Mouse (Mus musculus) neutrophil, adult 59 days (primary cell): ENCODE data around the gene Pdcd4. TPM values are rescaled to one million over a fixed set of nuclear protein-coding genes. Genes with fewer than 3 reads are reported as not detected.

ENCODE experiments used
- total RNA-seq, 2 experiments: library from RNA; stranded (reverse); gene quantifications; 1 replicate in 1 of 2; 2 replicates in 1 of 2; pipeline ENCODE4 v1.2.4; 2023

Pdcd4 gene
- 10 to 100 TPM; 59.1 to 67.4 TPM for total RNA-seq

GRCm38 (mm10) chr19:53892061-53892460, at the start of gene Pdcd4:
Gene Pdcd4 (plus strand): TSS chr19:53892231.

DNA sequence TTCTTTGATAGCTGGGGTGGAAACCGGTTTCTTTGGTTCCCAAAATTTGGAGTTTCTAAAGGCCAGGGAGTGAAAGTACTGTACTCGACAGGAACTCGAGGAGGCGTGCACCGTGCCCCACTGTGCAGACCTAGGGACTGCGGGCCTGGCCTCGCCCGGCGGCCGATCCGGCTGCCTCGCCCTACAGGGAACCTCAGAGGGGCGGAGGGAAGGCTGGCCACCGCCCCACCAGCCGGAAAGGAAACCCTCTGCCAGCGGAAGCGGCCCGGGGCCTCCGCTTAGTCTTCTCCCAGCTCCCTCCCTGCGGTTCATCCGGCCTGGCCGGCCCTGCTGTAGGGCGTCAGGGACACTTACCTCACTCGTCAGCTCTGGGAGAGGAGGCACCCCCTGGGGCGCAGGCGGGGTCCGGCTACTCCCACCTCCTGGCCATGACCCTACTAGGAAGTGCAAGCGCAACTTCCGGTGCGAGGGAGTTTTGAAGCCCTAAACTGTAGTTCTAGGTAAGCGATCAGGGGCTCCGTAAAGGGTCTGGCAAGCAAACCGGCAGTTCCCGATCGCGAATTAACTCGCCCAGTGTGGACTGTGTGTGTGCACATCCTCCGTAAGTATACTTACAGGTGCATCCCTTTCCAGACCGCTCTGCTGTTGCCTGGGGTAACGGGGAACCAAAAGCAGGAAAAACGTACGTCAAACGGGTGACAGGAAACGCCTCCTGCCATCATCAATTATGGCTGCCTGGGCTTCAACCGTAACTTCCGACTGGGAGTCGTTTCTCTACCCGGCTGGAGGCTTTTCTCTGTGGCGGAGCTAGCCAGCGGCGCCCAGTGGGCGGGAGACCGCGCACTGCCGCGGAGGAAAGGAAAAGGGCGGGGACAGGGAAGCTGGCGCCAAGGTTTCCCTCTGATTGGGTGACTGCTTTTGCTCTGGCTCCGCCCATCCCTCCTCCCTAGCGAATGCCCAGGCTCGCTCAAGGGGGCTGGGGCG, 52.1 kb downstream of the Pdcd4 start, which contains the start of the genes Shoc2 and Bbip1:
TSS of gene Shoc2 (plus strand) at position 505 of the 984 bp plus-strand sequence.
TSS of gene Bbip1 (minus strand) at position 826 of the 984 bp plus-strand sequence.

Other genes starting within 250 kb of the Pdcd4 start
- under 1 TPM in 1 of 2 experiments, not detected in 1; 0.07 TPM for gene Rbm20, start 214.9 kb upstream of the Pdcd4 start, total RNA-seq
- 10 to 100 TPM; 52.0 to 62.8 TPM for gene Shoc2, start 52.1 kb downstream of the Pdcd4 start, total RNA-seq
- gene Bbip1, start 52.4 kb downstream of the Pdcd4 start, total RNA-seq = 10 to 100 TPM; 54.8 to 57.8 TPM
- gene Adra2a, start 151.9 kb downstream of the Pdcd4 start, total RNA-seq = under 1 TPM in 1 of 2 experiments, not detected in 1; 0.09 TPM